Mouse (Mus musculus): ENCODE data around the gene Smarca4. TPM values are rescaled to one million over a fixed set of nuclear protein-coding genes. Genes with fewer than 3 reads are reported as not detected.

Smarca4 gene
- polyA plus RNA-seq, 1 experiment from 2014 or later: 143 TPM

DNA sequence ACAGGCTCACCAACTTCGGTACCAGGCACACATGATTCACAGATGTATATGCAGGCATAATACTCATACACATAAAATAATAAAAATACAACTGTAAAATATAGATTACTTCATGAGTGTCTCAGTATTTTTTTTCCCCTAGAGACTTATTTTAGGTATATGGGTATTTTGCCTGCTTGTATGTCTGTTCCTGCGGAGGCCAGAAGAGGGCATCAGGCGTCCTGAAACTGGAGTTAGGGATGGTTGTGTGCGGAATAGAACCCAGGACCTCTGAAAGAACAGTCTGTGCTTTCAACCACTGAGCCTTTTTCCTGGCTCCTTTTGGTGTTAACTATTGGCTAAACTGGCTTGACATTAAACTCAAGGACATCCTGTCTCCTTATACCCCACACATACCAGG is 66.9 kb downstream of the Smarca4 start:
- Histone ChIP-seq H3K4me1 (ENCODE audit: control insufficient read depth, insufficient read depth, low read length) (no peaks in the 10 kb centered on the region), H3K4me3 (ENCODE audit: low read depth, low read length) (no peak overlapping the region), H3K4me2 (ENCODE audit: low read depth, severe bottlenecking) (no peak overlapping the region), H3K36me3 (ENCODE audit: control insufficient read depth, insufficient read depth, low read length) (peaks cover 50% of the 10 kb centered on the region), H3K9ac (ENCODE audit: low read length) (no peak overlapping the region), H3K27me3 (ENCODE audit: control insufficient read depth, insufficient read depth, low read length) (no peaks in the 10 kb centered on the region), H3K9me3 (ENCODE audit: control insufficient read depth, low read length) (no peaks in the 10 kb centered on the region), H3K27ac (replicated peaks; ENCODE audit: low read depth, low read length) (no peak overlapping the region)
- WGBS: 85% methylated on average over 4 of the region's 4 CpGs
- DNase-seq (ENCODE audit: low spot score) (no peak), ATAC-seq (ENCODE audit: insufficient number of reproducible peaks, low FRiP score, low TSS enrichment, low read depth) (no peak)

DNA sequence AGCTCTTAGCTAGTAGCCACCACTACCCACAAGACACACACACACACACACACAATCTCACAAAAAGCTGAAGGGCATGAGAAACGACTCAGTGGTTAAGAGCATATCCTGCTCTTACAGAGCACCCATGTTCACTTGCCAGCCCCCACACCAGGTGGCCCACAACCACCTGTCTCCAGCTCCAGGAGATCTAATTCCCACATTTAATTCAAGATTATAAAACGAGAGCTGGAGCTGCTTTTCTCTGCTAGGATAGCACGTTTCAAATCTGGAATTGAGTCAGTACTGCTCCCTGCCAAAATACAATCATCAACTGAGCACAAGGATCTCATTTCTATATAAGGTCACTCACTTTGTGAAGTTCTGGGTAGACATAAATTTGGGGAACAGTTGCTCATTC is 67.9 kb downstream of the Smarca4 start:
- WGBS: 91% methylated on average over 3 of the region's 3 CpGs
- ATAC-seq (ENCODE audit: insufficient number of reproducible peaks, low FRiP score, low TSS enrichment, low read depth): no peak
- Histone ChIP-seq H3K36me3 (ENCODE audit: control insufficient read depth, insufficient read depth, low read length) (peaks cover 47% of the 10 kb centered on the region), H3K27ac (replicated peaks; ENCODE audit: low read depth, low read length) (no peak overlapping the region), H3K4me3 (ENCODE audit: low read depth, low read length) (no peak overlapping the region), H3K4me2 (ENCODE audit: low read depth, severe bottlenecking) (no peak overlapping the region), H3K4me1 (ENCODE audit: control insufficient read depth, insufficient read depth, low read length) (no peaks in the 10 kb centered on the region), H3K27me3 (ENCODE audit: control insufficient read depth, insufficient read depth, low read length) (no peaks in the 10 kb centered on the region), H3K9me3 (ENCODE audit: control insufficient read depth, low read length) (no peaks in the 10 kb centered on the region), H3K9ac (ENCODE audit: low read length) (no peak overlapping the region)
- DNase-seq (ENCODE audit: low spot score): no peak

DNA sequence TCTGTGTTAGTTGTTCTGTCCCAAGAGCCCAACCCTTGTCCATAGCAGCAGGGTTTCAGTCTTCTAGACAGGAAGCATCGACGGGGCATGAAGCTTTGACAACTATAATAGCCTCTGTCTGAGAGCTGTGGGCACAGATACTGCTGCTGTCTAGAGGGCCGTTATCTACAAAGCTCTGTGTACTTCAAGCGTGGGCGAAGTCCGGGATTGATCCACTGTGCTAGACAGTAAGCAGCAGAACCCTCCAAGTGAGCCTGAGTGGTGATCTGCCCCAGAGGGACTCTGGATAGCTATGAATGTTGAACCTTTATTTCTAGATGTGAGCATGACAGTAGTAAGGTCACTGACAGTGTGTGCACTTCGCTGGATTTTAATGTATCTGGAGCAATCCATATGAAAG is 72.6 kb downstream of the Smarca4 start:
- H3K9me3 ChIP-seq (ENCODE audit: control insufficient read depth, low read length): no peaks in the 10 kb centered on the region
- DNase-seq (ENCODE audit: low spot score): no peak
- no peak overlapping the region for H3K9ac ChIP-seq (ENCODE audit: low read length)
- no peak for ATAC-seq (ENCODE audit: insufficient number of reproducible peaks, low FRiP score, low TSS enrichment, low read depth)
- WGBS: 95% methylated on average over 7 of the region's 7 CpGs
- no peaks in the 10 kb centered on the region for H3K4me1 ChIP-seq (ENCODE audit: control insufficient read depth, insufficient read depth, low read length)
- H3K27ac ChIP-seq (replicated peaks; ENCODE audit: low read depth, low read length): no peak overlapping the region
- no peak overlapping the region for H3K4me2 ChIP-seq (ENCODE audit: low read depth, severe bottlenecking)
- peaks cover 47% of the 10 kb centered on the region for H3K36me3 ChIP-seq (ENCODE audit: control insufficient read depth, insufficient read depth, low read length)
- H3K4me3 ChIP-seq (ENCODE audit: low read depth, low read length): no peak overlapping the region
- H3K27me3 ChIP-seq (ENCODE audit: control insufficient read depth, insufficient read depth, low read length): no peaks in the 10 kb centered on the region

DNA sequence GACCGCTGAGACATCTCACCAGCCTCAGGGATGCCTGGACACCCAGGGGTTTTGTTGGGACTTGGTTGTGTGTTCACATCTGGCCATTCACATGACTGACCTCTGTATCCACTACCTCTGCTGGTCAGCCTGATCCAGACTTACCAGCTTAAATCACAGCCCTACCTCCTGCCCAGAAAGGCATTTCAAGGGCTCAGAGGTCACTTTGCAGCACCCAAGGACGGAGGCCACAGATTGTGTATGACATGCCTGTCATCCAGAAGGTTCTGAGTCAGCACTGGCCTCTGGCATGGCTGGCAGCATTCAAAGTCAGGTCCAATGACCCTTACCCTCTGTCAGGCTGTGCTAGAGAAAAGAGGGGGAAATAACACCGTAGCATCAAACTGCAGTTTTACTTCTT is 74.1 kb downstream of the Smarca4 start:
- H3K9ac ChIP-seq (ENCODE audit: low read length): no peak overlapping the region
- H3K36me3 ChIP-seq (ENCODE audit: control insufficient read depth, insufficient read depth, low read length): peaks cover 42% of the 10 kb centered on the region
- no peak overlapping the region for H3K4me3 ChIP-seq (ENCODE audit: low read depth, low read length)
- WGBS: 94% methylated on average over 3 of the region's 3 CpGs
- no peak overlapping the region for H3K27ac ChIP-seq (replicated peaks; ENCODE audit: low read depth, low read length)
- H3K4me2 ChIP-seq (ENCODE audit: low read depth, severe bottlenecking): no peak overlapping the region
- ATAC-seq (ENCODE audit: insufficient number of reproducible peaks, low FRiP score, low TSS enrichment, low read depth) (no peak), DNase-seq (ENCODE audit: low spot score) (no peak)
- no peaks in the 10 kb centered on the region for H3K27me3 ChIP-seq (ENCODE audit: control insufficient read depth, insufficient read depth, low read length)
- no peaks in the 10 kb centered on the region for H3K4me1 ChIP-seq (ENCODE audit: control insufficient read depth, insufficient read depth, low read length)
- H3K9me3 ChIP-seq (ENCODE audit: control insufficient read depth, low read length): no peaks in the 10 kb centered on the region

DNA sequence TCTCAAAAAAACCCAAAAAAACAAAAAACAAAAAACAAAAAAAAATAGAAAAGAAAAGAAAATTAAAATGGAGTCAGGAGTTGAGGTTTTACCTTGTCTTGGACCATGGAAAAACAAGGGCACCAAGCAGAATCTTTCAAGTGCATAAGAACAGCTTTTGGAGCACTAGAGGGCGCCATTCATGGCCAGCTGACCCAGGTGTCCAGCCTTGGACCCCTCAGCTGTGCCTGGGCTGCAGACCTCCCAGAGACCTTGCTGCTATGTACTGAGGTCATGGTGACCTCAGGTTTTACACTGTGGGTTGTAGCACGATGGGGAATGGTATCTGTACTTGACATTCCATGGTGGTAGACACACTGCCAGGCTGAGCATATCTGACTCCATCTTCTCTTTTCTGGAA is 75.9 kb downstream of the Smarca4 start:
- peaks cover 36% of the 10 kb centered on the region for H3K36me3 ChIP-seq (ENCODE audit: control insufficient read depth, insufficient read depth, low read length)
- H3K27ac ChIP-seq (replicated peaks; ENCODE audit: low read depth, low read length): no peak overlapping the region
- no peaks in the 10 kb centered on the region for H3K27me3 ChIP-seq (ENCODE audit: control insufficient read depth, insufficient read depth, low read length)
- H3K9ac ChIP-seq (ENCODE audit: low read length): no peak overlapping the region
- WGBS: 59% methylated on average over 2 of the region's 2 CpGs
- no peaks in the 10 kb centered on the region for H3K9me3 ChIP-seq (ENCODE audit: control insufficient read depth, low read length)
- DNase-seq (ENCODE audit: low spot score) (peak; percentile 64), ATAC-seq (ENCODE audit: insufficient number of reproducible peaks, low FRiP score, low TSS enrichment, low read depth) (no peak)
- H3K4me1 ChIP-seq (ENCODE audit: control insufficient read depth, insufficient read depth, low read length): no peaks in the 10 kb centered on the region
- H3K4me3 ChIP-seq (ENCODE audit: low read depth, low read length): no peak overlapping the region
- H3K4me2 ChIP-seq (ENCODE audit: low read depth, severe bottlenecking): no peak overlapping the region

DNA sequence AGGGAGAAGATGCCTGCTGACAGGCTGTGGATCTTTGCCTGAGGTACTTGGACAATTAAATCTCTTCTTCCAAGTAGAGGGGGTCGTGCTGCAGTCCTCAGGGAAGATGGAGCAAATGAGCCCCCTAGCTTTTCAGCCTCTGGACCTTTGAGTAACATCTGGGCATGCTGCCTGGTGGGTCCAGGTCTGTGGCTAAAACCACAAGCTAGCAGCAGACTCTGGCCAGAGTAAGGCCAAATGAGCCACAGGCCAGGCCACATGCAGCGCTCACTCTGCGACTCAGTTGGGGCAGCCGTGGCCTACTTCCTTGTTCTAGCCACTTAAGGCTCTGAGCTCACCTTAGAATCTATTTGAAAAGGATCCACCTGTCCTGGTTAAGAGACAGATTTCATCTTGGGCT is 76.5 kb downstream of the Smarca4 start:
- Histone ChIP-seq H3K4me2 (ENCODE audit: low read depth, severe bottlenecking) (no peak overlapping the region), H3K9ac (ENCODE audit: low read length) (no peak overlapping the region), H3K9me3 (ENCODE audit: control insufficient read depth, low read length) (no peaks in the 10 kb centered on the region), H3K4me3 (ENCODE audit: low read depth, low read length) (no peak overlapping the region), H3K27me3 (ENCODE audit: control insufficient read depth, insufficient read depth, low read length) (no peaks in the 10 kb centered on the region), H3K36me3 (ENCODE audit: control insufficient read depth, insufficient read depth, low read length) (peaks cover 42% of the 10 kb centered on the region), H3K4me1 (ENCODE audit: control insufficient read depth, insufficient read depth, low read length) (no peaks in the 10 kb centered on the region), H3K27ac (replicated peaks; ENCODE audit: low read depth, low read length) (no peak overlapping the region)
- 93% methylated on average over 4 of the region's 4 CpGs for WGBS
- ATAC-seq (ENCODE audit: insufficient number of reproducible peaks, low FRiP score, low TSS enrichment, low read depth) (no peak), DNase-seq (ENCODE audit: low spot score) (no peak)

DNA sequence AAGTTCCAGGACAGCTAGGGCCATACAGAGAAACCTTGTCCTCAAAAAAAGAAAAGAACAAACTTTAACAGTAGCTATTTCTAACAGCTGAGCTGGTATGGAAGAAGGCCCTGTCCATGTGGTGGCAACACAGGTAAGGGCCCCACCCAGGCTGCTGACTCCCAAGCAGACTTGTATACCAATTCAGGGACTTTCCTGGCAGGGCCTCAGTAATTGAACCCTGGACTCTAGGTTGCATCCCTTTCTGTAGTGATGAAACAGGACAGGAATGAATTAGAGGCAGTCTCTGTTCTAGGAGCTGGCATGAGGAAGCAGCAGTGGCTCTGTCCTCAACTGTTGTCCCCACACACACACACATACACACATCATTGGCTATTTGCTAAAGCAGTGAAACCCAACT is 78.1 kb downstream of the Smarca4 start:
- Histone ChIP-seq H3K4me1 (ENCODE audit: control insufficient read depth, insufficient read depth, low read length) (no peaks in the 10 kb centered on the region), H3K4me3 (ENCODE audit: low read depth, low read length) (no peak overlapping the region), H3K9me3 (ENCODE audit: control insufficient read depth, low read length) (no peaks in the 10 kb centered on the region), H3K27me3 (ENCODE audit: control insufficient read depth, insufficient read depth, low read length) (no peaks in the 10 kb centered on the region), H3K27ac (replicated peaks; ENCODE audit: low read depth, low read length) (no peak overlapping the region), H3K4me2 (ENCODE audit: low read depth, severe bottlenecking) (no peak overlapping the region), H3K36me3 (ENCODE audit: control insufficient read depth, insufficient read depth, low read length) (peaks cover 42% of the 10 kb centered on the region), H3K9ac (ENCODE audit: low read length) (no peak overlapping the region)
- DNase-seq (ENCODE audit: low spot score) (no peak), ATAC-seq (ENCODE audit: insufficient number of reproducible peaks, low FRiP score, low TSS enrichment, low read depth) (no peak)

DNA sequence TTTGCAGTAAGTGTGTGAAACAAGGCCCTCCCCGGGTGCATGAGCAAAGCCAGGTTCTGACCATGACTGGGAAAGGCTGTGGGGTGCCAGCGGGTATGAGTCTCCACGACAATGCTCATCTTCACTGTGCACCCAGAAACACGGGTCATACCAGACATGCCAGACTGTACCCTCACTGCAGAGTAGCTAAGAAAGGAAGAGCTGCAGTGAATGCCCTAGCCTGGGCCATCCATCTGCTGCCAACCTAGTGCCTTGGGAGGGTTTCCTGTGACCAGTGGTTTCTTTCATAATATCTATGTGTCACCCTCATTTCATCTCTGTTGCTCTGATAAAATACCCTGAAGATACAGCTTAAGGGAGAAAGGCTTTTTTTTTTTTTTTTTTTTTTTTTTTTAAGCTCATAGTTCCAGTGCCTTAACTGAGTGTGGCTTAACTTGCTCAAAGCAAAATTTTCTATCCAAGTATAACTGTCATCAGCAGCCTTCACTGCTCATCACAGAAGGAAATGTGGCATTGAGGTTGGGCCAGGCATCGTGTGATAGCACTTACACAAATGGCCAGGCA is 79.3 kb downstream of the Smarca4 start:
- 91% methylated on average over 5 of the region's 5 CpGs for WGBS
- H3K9me3 ChIP-seq (ENCODE audit: control insufficient read depth, low read length): no peaks in the 10 kb centered on the region
- no peak overlapping the region for H3K4me2 ChIP-seq (ENCODE audit: low read depth, severe bottlenecking)
- H3K36me3 ChIP-seq (ENCODE audit: control insufficient read depth, insufficient read depth, low read length): peaks cover 46% of the 10 kb centered on the region
- DNase-seq (ENCODE audit: low spot score) (no peak), ATAC-seq (ENCODE audit: insufficient number of reproducible peaks, low FRiP score, low TSS enrichment, low read depth) (no peak)
- no peaks in the 10 kb centered on the region for H3K27me3 ChIP-seq (ENCODE audit: control insufficient read depth, insufficient read depth, low read length)
- no peak overlapping the region for H3K27ac ChIP-seq (replicated peaks; ENCODE audit: low read depth, low read length)
- no peak overlapping the region for H3K9ac ChIP-seq (ENCODE audit: low read length)
- no peak overlapping the region for H3K4me3 ChIP-seq (ENCODE audit: low read depth, low read length)
- no peaks in the 10 kb centered on the region for H3K4me1 ChIP-seq (ENCODE audit: control insufficient read depth, insufficient read depth, low read length)

DNA sequence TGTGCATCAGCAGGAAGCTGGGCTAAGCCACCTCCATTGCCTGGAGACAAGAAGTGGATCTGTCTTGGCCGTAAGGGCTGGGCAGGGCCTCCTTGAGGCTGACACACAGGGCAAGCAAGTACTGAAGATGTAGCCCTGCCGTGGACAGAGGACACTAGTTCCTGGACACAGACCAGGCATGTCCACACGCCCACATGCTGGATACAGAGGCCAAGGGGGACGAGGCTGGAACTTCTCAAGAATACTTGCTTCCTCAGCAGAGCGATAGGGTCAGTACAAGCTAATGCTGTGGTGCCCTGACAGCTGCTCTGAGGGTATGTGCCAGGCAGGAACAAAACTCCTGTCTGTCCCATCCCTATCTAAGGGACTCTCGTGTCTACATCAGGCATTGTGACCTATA is 81.2 kb downstream of the Smarca4 start:
- Histone ChIP-seq H3K27me3 (ENCODE audit: control insufficient read depth, insufficient read depth, low read length) (no peaks in the 10 kb centered on the region), H3K27ac (replicated peaks; ENCODE audit: low read depth, low read length) (no peak overlapping the region), H3K4me1 (ENCODE audit: control insufficient read depth, insufficient read depth, low read length) (no peaks in the 10 kb centered on the region), H3K4me2 (ENCODE audit: low read depth, severe bottlenecking) (no peak overlapping the region), H3K9ac (ENCODE audit: low read length) (no peak overlapping the region), H3K36me3 (ENCODE audit: control insufficient read depth, insufficient read depth, low read length) (peaks cover 55% of the 10 kb centered on the region), H3K4me3 (ENCODE audit: low read depth, low read length) (no peak overlapping the region), H3K9me3 (ENCODE audit: control insufficient read depth, low read length) (no peaks in the 10 kb centered on the region)
- no peak for DNase-seq (ENCODE audit: low spot score)
- 96% methylated on average over 6 of the region's 6 CpGs for WGBS
- no peak for ATAC-seq (ENCODE audit: insufficient number of reproducible peaks, low FRiP score, low TSS enrichment, low read depth)
